Mouse (Mus musculus) C2C12 (cell line): ENCODE measurements around the gene Kif17. TPM values are rescaled to one million over a fixed set of nuclear protein-coding genes. Genes with fewer than 3 reads are reported as not detected.

Source experiments
- H3K27me3 ChIP-seq: one replicate; pipeline ENCODE4 v1.6.1; 2011; ENCODE audit not compliant: control insufficient read depth, insufficient read depth, insufficient read length
- H3K36me3 ChIP-seq: one replicate; pipeline ENCODE4 v1.6.1; 2011; ENCODE audit not compliant: control insufficient read depth, insufficient read depth
- H3K4me3 ChIP-seq: one replicate; pipeline ENCODE4 v1.5.1; 2011; ENCODE audit warnings: mild to moderate bottlenecking, control low read depth; ENCODE audit not compliant: poor library complexity, insufficient read depth, severe bottlenecking
- H3K79me2 ChIP-seq: one replicate; pipeline ENCODE4 v1.6.1; 2011; ENCODE audit not compliant: control insufficient read depth, insufficient read depth
- H3K79me3 ChIP-seq: one replicate; pipeline ENCODE4 v1.6.1; 2011; ENCODE audit warnings: low read depth, control low read depth
- H3ac ChIP-seq: one replicate; pipeline ENCODE3; 2011; ENCODE audit warnings: low read depth; ENCODE audit not compliant: control insufficient read depth, insufficient read length
- CEBPB ChIP-seq: IDR thresholded peaks from one replicate; pipeline ENCODE4 v1.6.1; 2011; ENCODE audit warnings: low read depth, mild to moderate bottlenecking, control low read depth, moderate library complexity
- CTCF ChIP-seq: IDR thresholded peaks from one replicate; pipeline ENCODE4 v1.5.1; 2011; ENCODE audit not compliant: control insufficient read depth, insufficient read depth, insufficient read length
- FOSL1 ChIP-seq: IDR thresholded peaks from one replicate; pipeline ENCODE4 v1.8.0; 2011; ENCODE audit warnings: mild to moderate bottlenecking, low read length; ENCODE audit not compliant: poor library complexity, insufficient read depth, severe bottlenecking
- MAX ChIP-seq: IDR thresholded peaks from one replicate; pipeline ENCODE4 v1.6.1; 2011; ENCODE audit warnings: mild to moderate bottlenecking, control low read depth
- MYOD1 ChIP-seq: IDR thresholded peaks from one replicate; pipeline ENCODE4 v1.6.1; 2011; ENCODE audit warnings: low read depth; ENCODE audit not compliant: control insufficient read depth, insufficient read length
- MYOG ChIP-seq: IDR thresholded peaks from one replicate; pipeline ENCODE4 v1.6.1; 2011; ENCODE audit not compliant: control insufficient read depth, insufficient read length; ENCODE audit errors: extremely low read depth
- USF1 ChIP-seq: IDR thresholded peaks from one replicate; pipeline ENCODE4 v1.6.1; 2011; ENCODE audit warnings: low read depth, mild to moderate bottlenecking, control low read depth, moderate library complexity
- polyA plus RNA-seq: library from polyadenylated mRNA; unstranded; fragments of >200 nt; fragmentation: generic; extraction: Trizol; gene quantifications from one replicate; pipeline ENCODE4 v1.2.1, GENCODE M21; 2012; ENCODE audit warnings: missing spikeins

Gene Kif17
- polyA plus RNA-seq, 1 experiment, result 0.02 TPM

- H3K36me3 ChIP-seq, result no peaks in the 10 kb centered on the region
- no peaks in the 10 kb centered on the region for H3K79me3 ChIP-seq
- H3K27me3 ChIP-seq, result no peaks in the 10 kb centered on the region
- no peak overlapping the region for H3ac ChIP-seq
- TF ChIP-seq MYOD1 (no peak), CTCF (peak; percentile 99), MAX (no peak), USF1 (no peak), MYOG (no peak)
- no peak overlapping the region for H3K4me3 ChIP-seq
- H3K79me2 ChIP-seq, result no peaks in the 10 kb centered on the region
Measured at GRCm38 (mm10) chr4:138319508-138319907, 69.3 kb downstream of the Kif17 start.

GRCm38 (mm10) chr4:138320711-138321110 lies 70.5 kb downstream of the Kif17 start:
- Histone ChIP-seq H3K4me3 (no peak overlapping the region), H3K36me3 (no peaks in the 10 kb centered on the region), H3K79me3 (no peaks in the 10 kb centered on the region), H3K27me3 (no peaks in the 10 kb centered on the region), H3K79me2 (no peaks in the 10 kb centered on the region), H3ac (no peak overlapping the region)
- TF ChIP-seq CTCF (no peak), CEBPB (no peak), MAX (no peak), USF1 (no peak), MYOG (no peak), FOSL1 (no peak), MYOD1 (no peak)

GRCm38 (mm10) chr4:138321488-138321887 lies 71.3 kb downstream of the Kif17 start:
- Histone ChIP-seq H3ac (no peak overlapping the region), H3K27me3 (no peaks in the 10 kb centered on the region), H3K36me3 (no peaks in the 10 kb centered on the region), H3K79me3 (no peaks in the 10 kb centered on the region), H3K4me3 (no peak overlapping the region), H3K79me2 (no peaks in the 10 kb centered on the region)
- no peak for TF ChIP-seq FOSL1
- TF ChIP-seq USF1, result no peak
- no peak for TF ChIP-seq MYOG
- no peak for TF ChIP-seq MYOD1
- TF ChIP-seq CEBPB, result no peak
- TF ChIP-seq CTCF, result no peak
- TF ChIP-seq MAX, result no peak

GRCm38 (mm10) chr4:138322692-138323091 lies 72.5 kb downstream of the Kif17 start:
- Histone ChIP-seq H3K79me3 (no peaks in the 10 kb centered on the region), H3K27me3 (no peaks in the 10 kb centered on the region), H3K4me3 (no peak overlapping the region), H3K36me3 (no peaks in the 10 kb centered on the region), H3K79me2 (no peaks in the 10 kb centered on the region), H3ac (no peak overlapping the region)
- TF ChIP-seq CEBPB (no peak), CTCF (no peak), USF1 (no peak), FOSL1 (no peak), MYOG (no peak)

- Histone ChIP-seq H3K36me3 (no peaks in the 10 kb centered on the region), H3K27me3 (no peaks in the 10 kb centered on the region), H3K4me3 (no peak overlapping the region), H3K79me3 (no peaks in the 10 kb centered on the region), H3ac (no peak overlapping the region), H3K79me2 (no peaks in the 10 kb centered on the region)
- TF ChIP-seq MYOG, result no peak
- TF ChIP-seq MAX, result no peak
- no peak for TF ChIP-seq FOSL1
- no peak for TF ChIP-seq CEBPB
- TF ChIP-seq MYOD1, result no peak
- no peak for TF ChIP-seq USF1
- no peak for TF ChIP-seq CTCF
Measured at GRCm38 (mm10) chr4:138323753-138324152, 73.5 kb downstream of the Kif17 start.

GRCm38 (mm10) chr4:138324451-138324850 lies 74.2 kb downstream of the Kif17 start:
- Histone ChIP-seq H3K27me3 (no peaks in the 10 kb centered on the region), H3K4me3 (no peak overlapping the region), H3K79me3 (no peaks in the 10 kb centered on the region)

More at GRCm38 (mm10) chr4:138324451-138324850, 74.2 kb downstream of the Kif17 start:
- Histone ChIP-seq H3ac (no peak overlapping the region), H3K36me3 (no peaks in the 10 kb centered on the region), H3K79me2 (no peaks in the 10 kb centered on the region)
- TF ChIP-seq MYOD1, result no peak
